ENCODE assay signal across 22 mouse cellular contexts in genomic region chr9:48801322-48801721, GRCm38 (mm10). TPM values are rescaled to one million over a fixed set of nuclear protein-coding genes. Genes with fewer than 3 reads are reported as not detected.
"Had no signal": no experiment of that assay in that cellular context is flagged by ENCODE, and none has a peak within 500 bp of the region (broad histone marks: within the 10 kb centered on the region; RNA-seq: fewer than 3 reads in every experiment).

No protein-coding gene starts in this region.

- H3K27ac ChIP-seq: heart, embryonic 10.5 days; hindbrain, embryonic 10.5 days; hindbrain, embryonic 12.5 days; hindbrain, embryonic 14.5 days; intestine, embryonic 15.5 days; limb, embryonic 10.5 days; limb, embryonic 12.5 days; liver, embryonic 14.5 days had no signal

- H3K9ac ChIP-seq: heart, embryonic 12.5 days; hindbrain, embryonic 12.5 days; hindbrain, embryonic 14.5 days; intestine, embryonic 15.5 days; limb, embryonic 12.5 days; liver, embryonic 14.5 days had no signal

- H3K4me2 ChIP-seq: heart, embryonic 12.5 days; hindbrain, embryonic 12.5 days; hindbrain, embryonic 14.5 days; intestine, embryonic 15.5 days; limb, embryonic 12.5 days had no signal

- DNase-seq: gastrocnemius, postnatal 14 days; heart, adult 18-20 months; heart, postnatal 10 days; heart, postnatal 4 days; kidney, adult 18-20 months; kidney, adult 8-10 months; kidney, postnatal 10 days; kidney, postnatal 25 days; kidney, postnatal 4 days; liver had no signal

- H3K4me1 ChIP-seq: intestine, embryonic 15.5 days had no signal

- H3K36me3 ChIP-seq: heart, embryonic 10.5 days; heart, embryonic 12.5 days; hindbrain, embryonic 12.5 days; intestine, embryonic 15.5 days; limb, embryonic 12.5 days had no signal

- H3K4me3 ChIP-seq: heart, embryonic 10.5 days; heart, embryonic 12.5 days; hindbrain, embryonic 10.5 days; hindbrain, embryonic 12.5 days; intestine, embryonic 15.5 days; limb, embryonic 10.5 days; limb, embryonic 12.5 days had no signal

- H3K27me3 ChIP-seq: hindbrain, embryonic 12.5 days; intestine, embryonic 15.5 days had no signal

- H3K9me3 ChIP-seq: heart, embryonic 10.5 days; heart, embryonic 12.5 days; hindbrain, embryonic 10.5 days; hindbrain, embryonic 12.5 days; intestine, embryonic 15.5 days; limb, embryonic 10.5 days; limb, embryonic 12.5 days had no signal

- ATAC-seq: forebrain, embryonic 16.5 days; hindbrain, embryonic 16.5 days; inflammation-experienced regulatory T-cells, adult 6 months had no signal

RNA-seq across cellular contexts. Expression of gene Zbtb16, which starts 34.7 kb away (rescaled TPM):
- polyA plus RNA-seq: inflammation-experienced regulatory T-cells, adult 6 months had no signal
